Mouse (Mus musculus): Measurements from ENCODE around the gene Zfp462.
"Not testable (repeated sequence)": the region's sequence is repeated elsewhere in the genome, so short reads cannot be mapped to it uniquely, and the experiment has no call there.

Gene Zfp462

DNA sequence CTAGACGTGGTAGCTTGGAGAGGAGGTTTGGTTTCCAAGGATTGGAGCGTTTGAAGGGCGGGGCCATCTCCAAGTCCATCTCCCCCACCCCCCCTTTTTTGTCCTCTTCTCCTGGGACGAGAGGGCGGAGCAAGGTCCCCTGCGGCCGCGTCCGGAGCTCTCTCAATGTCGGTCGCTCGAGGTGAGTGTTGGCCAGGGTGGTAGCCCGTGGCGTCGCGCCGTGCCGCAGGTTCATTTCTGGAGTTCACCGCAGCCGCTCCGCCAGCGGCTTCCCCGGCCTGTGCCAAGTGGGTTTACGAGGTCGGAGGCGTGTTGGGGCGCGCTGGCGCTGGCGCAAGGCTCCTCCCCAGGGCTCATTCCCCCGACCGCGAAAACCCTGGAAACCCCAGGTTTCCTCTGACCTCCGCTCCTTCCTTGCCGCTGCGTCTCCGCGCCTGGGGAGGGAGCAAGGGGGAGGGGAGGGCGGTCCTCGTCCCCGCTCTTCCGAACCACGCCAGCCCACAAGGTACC, at the start of gene Zfp462:
TSS of gene Zfp462 (plus strand) at position 128 of the 510 bp plus-strand sequence.
- no peak for DNase-seq (ENCODE audit: low read depth)

DNA sequence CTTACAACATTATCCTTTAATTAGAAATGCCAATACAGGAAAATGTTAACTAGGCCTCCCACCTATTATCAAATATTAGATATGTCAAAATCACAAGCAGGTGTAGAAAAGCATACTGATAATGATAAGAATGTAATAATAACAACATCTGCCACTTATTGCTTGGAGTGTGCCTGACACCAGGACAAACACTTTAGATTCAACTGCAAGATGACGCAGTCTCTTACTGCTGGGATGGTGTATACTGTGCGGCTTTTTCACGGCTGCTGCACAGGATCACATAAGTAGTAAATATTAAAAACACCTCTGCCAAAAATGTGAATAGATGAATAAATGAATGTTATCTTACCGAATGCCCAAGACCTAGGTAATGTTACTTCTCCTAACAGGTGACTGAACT, 48.8 kb upstream of the Zfp462 start:
- no peak for DNase-seq (ENCODE audit: low read depth)

DNA sequence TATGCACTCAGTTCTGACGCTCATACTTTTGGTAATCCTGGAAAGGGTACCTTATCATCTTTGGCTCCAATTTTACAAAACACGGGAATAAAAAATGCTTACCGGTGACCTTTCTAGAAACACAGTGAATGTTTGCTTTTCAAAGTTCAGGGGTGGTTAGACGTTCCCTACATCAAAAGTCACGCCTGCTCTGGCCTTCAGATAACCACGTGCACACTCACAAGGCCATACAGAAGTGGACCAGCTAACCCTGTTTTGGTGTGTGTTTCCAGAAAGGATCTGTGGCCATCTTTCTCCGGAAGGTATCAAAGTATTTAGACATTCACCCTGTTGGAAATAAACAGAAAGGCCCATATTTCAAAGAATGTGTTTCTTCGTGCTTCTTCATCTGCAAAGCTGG, 40.2 kb upstream of the Zfp462 start:
- no peak for DNase-seq (ENCODE audit: low read depth)

DNA sequence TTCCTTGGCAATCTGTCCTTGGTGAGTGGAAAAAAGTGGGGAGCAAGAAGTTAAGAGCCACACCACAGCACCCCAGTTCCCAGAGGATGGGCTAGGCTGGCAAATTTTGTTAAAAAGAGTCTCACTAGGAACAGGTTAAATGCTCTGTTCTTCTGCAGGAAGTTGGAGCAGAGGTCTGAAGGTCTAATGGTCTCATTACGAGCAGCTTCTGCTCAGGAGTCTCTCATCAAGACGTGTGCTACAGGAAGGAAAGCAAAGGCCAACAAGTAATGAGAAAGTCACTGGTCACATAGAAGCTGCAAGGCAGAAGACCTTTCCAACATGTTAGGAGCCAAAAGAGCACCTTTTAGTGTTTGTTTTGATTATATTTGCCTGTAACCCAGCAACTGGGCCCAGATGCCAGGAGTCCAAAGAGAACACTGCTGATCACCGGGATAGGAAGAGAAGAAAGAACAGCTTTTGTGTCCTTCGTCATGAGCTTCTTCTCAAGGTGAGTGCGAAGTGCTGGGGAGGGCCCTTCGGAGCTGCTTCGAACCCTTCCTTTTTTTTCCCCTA, 39.4 kb upstream of the Zfp462 start:
- no peak for DNase-seq (ENCODE audit: low read depth)

DNA sequence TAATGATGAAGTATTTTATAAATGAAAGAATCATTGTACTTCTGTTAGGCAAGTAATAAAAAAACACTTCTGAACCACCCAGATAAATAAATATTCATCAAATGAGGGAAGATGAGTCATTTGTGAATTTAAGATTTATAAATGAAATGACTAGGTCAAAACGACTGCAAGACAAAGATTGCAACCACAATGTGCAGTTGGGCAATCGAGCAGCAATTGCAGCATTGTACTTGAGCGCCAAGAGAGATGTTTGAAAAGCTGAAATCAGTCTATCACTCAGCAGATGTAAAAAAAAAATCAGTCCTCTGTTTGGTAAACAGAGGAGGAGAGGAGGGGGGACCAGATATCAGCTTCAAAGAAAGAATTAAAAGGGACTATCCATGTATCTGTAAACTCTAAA, 34.5 kb upstream of the Zfp462 start:
- no peak for DNase-seq (ENCODE audit: low read depth)

DNA sequence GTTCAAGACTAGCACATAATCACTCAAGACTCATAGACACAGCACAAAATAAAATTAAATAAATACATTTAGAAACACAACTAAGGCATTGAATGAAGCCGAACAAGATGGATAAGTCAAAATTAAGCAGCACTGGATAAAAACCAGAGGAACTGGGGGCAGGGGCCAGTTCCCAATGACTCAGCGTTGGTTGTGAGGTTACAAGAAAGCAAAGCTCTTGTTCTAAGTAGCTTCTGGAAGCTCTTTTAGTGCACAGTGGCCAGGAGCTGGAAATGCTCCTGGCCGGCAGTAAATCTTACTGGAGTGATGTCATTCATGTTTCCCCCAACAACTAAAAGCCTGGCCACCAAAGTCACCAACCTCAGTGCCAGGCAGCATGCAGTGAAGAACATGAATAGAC, 26.6 kb upstream of the Zfp462 start:
- DNase-seq (ENCODE audit: low read depth) = no peak

DNA sequence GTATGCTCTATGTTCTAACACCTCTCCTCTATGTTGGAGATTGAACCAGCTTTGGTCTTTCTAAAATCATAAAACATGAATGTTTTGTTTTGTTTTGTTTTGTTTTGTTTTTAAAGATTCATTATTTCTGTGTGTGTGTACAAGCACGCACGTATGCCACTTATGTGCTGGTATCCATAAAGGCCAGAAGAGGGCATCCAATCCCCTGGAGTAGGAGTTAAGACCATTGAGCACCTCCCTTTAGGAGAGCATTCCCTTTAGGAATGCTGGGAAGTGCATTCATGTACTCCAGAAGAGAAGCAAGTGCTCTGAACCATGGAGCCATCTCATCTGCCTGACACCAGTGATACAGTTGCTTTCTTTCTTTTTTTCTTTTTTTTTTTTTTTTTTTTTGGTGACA, 21.5 kb upstream of the Zfp462 start:
- DNase-seq (ENCODE audit: low read depth) = no peak

DNA sequence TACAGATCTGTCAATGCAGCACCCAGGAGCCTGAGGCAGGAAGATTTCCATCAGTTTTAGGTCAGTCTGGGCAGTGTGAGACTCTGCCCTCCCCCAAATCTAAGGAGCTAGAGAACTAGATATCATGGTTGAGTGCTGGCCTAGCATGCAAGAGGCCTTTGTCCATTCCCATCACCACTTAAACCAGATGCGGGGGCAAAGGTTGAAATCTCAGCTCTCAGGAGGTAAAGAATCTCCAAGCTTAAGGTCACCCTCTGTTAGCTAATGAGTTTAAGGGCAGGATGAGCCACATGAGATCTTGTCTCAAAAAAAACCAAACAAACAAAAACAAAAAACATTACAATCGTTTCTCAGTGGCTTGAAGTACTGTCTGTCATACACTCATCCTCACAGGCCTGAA, 20.5 kb upstream of the Zfp462 start:
- DNase-seq (ENCODE audit: low read depth) = no peak

DNA sequence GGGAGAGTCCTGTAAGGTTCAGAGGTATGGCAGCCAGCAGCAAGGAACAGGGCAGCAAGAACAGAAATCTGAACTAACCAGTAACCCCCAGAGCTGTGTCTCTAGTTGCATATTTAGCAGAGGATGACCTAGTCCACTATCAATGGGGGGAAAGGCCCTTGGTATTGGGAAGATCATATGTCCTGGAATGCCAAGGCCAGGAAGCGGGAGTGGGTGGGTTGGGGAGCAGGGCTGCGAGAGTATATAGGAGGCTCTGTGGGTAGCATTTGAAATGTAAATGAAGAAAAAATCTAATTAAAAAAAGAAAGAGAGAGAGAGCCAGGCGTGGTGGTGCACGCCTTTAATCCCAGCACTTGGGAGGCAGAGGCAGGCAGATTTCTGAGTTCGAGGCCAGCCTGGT, 18.4 kb upstream of the Zfp462 start:
- DNase-seq (ENCODE audit: low read depth) = not testable (repeated sequence)

DNA sequence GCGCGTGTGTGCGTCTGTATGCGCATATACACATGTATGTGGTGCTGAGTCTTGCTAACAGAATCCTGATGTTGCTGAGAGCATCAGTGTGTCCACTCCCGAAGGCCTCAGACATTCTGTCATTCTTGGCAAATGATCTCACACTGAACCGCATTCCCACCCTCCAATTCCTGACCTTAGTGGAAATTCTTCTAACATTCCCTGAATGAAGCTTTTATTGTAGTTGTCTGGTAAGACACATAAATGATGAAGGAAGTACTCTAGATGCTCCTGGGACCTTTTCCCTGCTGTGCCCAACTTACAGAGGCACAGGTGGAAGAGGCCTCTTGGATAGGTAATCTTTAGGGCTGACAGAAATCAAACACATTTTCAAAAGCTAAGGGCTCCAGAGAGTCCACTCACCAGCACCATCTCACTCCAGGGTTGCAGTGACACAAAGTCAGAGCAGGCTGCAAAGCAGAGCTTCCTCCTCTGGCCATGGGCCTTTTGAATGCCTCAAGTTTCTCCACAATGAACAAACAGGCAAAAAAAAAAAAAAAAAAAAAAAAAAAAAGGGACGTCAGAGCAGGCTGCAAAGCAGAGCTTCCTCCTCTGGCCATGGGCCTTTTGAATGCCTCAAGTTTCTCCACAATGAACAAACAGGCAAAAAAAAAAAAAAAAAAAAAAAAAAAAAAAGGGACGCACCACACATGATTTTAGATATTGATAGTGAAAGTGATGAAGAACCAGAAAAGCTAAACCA, 17.4 kb upstream of the Zfp462 start:
- not testable (repeated sequence) for DNase-seq (ENCODE audit: low read depth)

DNA sequence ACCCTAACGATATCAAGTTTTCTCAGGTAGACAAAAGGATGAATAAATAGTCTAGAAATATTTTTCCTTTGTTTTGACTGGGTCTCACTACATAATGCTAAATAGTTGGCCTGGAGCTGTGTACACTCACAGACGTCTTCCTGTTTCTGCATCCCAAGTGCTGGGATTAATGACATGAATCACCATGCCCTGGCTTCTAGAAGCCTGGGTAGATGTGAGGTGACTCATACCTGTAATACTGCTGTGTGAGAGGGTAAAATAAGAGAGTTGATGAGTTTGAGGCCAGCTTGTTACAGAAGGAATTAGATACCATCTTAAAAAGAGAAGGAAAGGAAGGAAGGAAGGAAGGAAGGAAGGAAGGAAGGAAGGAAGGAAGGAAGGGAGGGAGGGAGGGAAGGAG, 15.2 kb upstream of the Zfp462 start:
- DNase-seq (ENCODE audit: low read depth) = no peak

DNA sequence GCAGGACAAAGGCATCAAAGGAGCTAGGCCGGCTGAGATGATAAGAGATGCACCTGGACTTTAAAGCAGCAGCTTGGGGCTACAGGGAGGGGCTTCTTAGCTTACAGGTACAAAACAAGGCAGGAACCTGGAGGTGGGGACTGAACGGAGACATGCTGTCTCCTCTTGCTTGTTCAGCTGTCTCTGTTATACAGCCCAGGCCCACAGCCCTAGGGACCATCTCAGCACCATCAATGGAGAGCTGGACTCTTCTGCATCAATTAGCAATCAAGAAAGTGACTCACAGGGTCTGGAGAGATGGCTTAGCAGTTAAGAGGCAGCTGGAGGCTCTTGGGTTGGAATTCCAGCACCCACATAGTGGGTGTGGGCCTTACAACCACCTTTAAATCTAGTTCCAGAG, 12.2 kb upstream of the Zfp462 start:
- DNase-seq (ENCODE audit: low read depth) = no peak

DNA sequence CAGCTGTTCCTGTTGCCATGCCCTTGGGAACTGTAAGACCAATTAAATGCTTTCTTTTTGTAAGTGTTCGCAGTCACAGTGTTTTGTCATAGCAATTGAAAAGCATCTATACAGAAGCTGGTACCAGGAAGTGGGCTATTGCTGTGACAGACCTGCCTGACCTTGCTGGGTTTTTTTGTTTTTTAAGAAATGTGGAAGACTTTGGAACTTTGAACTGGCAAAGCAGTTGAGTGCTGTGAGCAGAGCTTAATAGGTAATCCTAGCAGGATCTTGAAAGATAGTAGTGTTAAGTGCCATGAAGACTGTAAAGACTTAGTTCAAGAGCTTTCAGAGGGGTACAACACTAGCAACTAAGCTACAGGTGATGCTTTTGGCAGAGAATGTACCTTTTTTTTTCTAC, 7.7 kb upstream of the Zfp462 start:
- DNase-seq (ENCODE audit: low read depth) = no peak

DNA sequence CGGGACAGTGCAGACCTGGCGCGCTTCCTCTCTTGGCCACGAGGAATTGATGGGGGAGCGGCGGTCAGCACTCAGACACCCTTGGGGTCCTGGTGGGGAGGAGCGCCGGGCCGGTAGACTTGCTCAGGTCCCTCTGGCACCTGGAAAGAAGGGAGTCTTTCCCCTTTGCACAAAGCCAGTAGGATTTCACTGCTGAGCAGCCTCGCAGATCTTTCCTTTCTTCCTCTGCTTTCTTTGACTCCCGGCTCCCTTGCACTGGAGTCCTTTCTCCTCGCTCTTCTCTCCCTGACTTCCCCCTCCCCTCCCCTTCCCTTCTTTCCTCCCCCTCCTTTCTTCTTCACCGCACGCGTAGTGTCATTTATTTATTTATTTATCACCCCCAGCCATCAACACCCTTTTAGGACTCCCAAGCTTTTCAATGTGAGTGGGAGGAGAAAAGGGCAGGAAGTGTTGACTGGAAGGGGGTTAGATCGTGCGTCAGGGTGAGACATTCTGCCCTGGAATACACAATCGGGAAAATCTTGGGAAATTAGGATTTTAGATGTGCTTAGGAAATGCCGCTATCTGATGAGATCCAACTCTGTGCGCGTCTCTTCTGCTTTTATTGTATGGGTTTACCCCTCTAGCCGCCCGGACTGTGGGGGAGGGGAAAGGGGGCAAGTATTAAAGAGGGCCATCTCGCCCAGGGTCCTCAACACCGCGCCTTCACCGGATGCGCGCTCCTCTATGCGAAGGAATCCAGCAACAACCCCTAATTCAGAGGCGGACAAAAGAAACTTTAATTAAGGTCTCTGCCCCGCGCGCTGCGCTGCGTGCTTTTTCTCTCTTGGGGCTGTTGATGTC, 976 bp downstream of the Zfp462 start:
- DNase-seq (ENCODE audit: low read depth) = no peak

DNA sequence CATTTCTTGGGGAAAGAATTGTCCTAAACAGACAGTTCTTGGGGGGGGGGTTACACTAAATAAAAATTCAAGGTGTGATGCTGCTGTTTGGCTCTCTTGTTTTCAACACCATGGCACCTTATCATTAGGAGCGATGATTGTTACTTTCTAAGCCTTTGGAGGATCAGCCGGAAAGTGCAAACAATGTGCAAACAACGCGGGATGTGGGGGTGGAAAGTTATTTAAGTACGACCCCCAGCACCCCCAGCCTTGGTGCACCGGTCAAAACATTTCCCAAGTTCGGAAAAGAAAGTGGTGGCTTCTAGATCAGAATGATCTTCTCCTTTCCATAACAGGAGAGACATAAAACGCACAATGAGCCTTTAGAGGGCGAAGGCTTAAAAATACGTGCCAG, 1.8 kb downstream of the Zfp462 start:
- DNase-seq (ENCODE audit: low read depth) = no peak

DNA sequence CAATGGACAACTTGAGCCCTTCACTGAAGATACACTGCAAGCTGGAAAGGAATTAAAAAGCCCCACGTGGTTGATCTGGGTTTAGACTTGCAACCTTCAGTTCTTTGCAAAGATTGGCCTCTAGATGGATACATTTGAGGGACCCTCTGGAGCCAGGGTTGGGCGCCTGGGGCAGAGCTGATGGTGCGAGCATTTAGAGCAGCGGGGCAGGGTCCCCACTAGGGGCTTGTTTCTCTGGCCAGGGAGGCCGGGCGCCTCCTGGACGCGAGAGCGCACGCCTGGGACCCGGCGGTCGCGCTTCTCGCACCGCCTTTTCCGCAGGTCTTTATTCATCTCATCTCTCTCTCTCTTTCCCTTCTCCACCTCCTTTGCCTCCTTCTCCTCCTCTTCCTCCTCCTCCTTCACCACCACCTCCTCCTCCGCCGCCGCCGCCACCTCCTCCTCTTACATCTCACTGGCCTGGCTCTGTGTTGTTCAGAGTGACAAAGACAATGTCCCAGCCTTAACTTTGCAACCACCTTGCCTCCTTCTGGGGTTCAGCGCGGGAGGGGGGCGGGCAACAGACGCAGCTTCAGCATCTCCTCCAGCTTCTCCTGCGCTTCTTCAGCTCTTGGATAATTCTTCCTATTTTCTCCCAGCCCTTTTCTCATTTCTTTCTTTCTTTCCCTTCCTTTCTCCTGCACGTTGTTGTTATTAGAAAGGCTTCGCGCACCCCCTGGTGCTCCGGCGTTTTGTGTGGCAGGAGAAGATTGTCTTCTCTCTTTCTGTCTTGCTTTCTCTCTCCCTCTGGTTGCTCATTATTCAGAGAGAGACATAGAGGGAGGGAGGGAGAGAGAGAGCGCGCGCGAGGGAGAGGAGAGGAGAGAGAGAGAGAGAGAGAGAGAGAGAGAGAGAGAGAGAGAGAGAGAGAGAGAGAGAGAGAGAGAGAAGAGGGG, 2.5 kb downstream of the Zfp462 start:
- DNase-seq (ENCODE audit: low read depth) = no peak

DNA sequence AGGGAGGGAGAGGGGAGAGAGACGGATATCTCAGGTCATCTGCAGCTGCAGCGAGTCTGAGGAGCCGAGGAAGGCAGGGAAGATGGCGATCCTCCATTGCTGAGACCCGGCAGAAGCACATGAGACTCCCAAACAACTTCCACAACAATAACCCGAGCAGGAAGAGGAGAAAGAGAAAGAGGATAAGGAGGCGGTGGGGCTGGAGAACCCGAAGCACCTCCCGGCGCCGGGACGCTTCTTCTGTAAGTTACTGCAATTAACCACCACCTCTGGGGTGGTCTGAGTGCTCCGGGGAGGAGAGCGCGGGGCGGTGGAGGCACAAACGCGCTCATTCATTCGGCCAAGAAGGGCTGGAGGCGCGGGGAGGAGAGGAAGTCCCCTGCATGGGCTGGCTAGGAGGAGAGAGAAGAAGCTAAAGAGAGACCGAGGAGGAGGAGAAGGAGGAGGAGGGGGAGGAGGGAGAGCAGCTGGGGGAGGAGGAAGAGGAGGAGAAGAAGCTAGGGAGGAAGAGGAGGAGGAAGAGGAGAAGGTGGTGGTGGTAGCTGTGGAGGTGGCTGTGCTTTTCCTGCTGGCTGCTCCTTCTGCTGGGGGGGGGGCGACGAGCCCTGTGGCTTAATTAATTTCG, 3.3 kb downstream of the Zfp462 start:
- DNase-seq (ENCODE audit: low read depth) = no peak

DNA sequence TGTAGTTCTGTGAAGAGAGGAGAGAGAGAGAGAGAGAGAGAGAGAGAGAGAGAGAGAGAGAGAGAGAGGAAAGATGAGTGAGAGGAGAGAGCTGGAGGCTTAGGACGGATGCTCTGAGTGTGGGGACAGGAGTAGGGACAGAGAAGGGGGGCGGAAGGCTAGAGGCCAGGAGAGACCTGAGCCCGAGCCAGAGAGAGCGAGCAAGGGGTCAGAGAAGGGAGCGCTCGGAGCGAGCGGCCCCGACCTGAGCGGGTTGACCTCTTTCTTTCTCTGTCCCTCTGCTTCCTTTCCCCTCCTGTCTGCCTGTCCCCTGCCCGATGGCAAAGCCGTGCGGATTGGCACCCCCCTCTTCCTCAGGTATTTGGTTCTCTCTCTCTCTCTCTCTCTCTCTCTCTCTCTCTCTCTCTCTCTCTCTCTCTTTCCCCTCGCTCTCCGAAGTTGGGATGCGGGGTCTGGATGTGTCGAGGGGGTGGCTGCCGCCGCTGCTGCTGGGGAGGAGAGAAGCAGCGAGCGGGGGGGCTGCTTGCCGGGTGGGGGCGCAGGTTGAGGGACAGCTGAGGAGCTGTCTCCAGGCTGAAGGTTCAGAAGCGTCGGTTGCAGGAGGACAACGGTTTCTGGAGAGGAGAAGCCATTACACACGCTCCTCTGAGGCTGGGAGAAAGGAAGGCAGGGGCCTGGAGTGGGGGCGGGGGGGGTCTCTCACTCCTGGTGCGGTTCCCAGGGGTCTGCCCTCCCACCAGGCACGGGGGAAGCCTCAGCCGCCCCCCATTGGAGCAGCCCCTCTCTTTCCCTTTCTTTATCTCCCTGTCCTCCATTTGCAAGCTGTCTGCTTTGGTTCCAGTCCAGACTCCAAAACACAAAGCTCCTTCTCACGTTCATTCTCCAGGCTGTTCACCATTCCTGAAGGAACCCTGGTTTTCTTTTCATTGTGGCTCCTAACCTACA, 4.0 kb downstream of the Zfp462 start:
- DNase-seq (ENCODE audit: low read depth) = no peak

DNA sequence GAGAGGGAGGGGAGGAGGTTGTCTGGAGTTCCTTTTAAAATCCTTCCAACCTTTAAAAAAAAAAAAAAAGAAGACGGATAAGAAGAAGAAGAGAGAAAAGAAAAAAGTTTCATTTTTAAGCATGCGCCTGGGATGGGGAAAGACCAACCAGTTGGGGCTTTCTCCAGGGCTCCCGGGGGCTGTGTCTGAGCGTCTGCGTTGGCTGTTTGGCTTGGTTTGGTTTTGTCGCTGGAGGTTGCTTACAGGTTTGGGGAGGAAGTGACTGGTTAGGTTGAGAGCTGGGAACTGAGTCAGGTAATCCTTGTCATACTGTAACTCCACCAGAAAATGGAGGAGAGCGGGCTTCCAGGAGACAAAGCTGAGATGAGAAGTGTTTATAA, 4.7 kb downstream of the Zfp462 start:
- no peak for DNase-seq (ENCODE audit: low read depth)

DNA sequence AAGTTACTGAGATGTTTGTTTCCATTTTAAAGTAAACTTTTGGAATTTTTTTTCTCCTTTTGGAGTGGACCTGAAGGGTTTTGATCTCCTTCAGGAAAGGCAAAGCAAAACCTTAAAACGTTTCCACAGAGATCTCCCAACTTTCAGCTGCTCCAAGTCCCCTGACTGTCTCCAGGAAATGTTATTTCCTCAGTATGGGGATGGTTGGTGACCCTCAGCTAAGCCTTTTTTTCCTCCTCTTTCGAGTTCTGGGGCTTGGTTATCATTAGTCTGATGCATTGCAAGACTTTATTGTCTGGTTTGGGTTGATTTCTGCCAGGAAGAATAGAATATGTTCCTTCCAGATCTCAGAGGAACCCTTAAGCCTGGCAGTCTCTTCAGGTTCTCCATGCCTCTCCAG, 5.3 kb downstream of the Zfp462 start:
- DNase-seq (ENCODE audit: low read depth) = no peak

Measured in naive thymus-derived CD4-positive, alpha-beta T cell, adult 2 months (primary cell).